Mouse (Mus musculus): ENCODE results near the gene Ap3s2. TPM values are rescaled to one million over a fixed set of nuclear protein-coding genes. Genes with fewer than 3 reads are reported as not detected.

Gene Ap3s2
- total and polyA plus RNA-seq, 3 experiments, result 8.3 to 91.2 (median 18.2) TPM

DNA sequence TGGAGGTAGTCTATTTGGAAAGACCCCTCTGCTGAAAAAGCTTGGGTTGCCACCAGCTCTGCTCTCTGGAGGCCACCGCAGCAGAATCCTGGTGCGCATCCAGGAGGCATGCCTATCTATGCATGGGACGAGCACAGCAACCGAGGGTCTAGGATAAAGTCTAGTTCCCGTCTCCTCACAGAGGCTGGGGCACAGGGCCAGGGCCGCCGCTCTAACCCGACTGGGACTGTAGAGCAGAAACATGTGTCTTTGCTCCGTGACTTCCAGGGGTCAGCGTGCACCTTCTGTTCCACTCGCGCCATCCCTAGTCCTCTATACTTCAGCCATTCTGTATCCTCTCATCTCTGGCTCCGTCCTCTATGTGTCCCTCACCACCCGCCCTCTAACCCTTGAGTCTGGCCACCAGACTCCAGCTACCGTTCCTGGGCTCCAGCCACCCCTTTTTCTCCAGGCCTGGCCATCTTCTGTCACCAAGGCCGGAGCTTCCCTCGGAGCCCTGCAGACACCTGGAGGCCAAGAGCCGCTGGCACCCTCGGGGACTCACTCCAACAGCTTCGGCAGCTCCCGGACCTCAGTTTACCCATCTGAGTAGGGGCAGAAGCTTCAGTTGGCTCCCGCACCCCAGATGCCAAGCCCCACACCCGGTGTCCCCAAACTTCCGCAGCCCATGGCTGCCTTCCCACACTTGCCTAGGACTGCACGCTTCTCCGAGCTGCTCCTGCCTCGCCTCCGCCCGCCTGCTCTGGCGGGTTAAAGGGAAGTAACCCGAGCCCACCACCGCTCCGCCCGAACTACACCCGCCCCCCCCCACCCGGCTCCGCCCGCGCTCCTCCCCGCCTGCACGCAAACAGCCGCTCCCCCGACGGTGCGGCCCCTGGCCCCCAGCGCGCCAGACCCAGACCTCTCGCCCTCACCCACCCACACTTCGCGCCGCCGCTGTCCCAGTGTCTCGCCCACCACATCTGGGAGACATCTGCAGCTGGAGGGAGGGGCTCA, 72.7 kb downstream of the Ap3s2 start:
- H3K9ac ChIP-seq (ENCODE audit: control insufficient read depth, low read depth, low read length, poor library complexity, severe bottlenecking), result peak overlapping the region; percentile 79
- no peaks in the 10 kb centered on the region for H3K27me3 ChIP-seq (ENCODE audit: control insufficient read depth in 1 of 2, insufficient read depth in 2 of 2, low read length in 2 of 2)
- no peaks in the 10 kb centered on the region; the same call in 1 of the 2 replicates for H3K79me2 ChIP-seq (ENCODE audit: control insufficient read depth, insufficient read depth, low read length, poor library complexity)
- H3K4me1 ChIP-seq (ENCODE audit: control insufficient read depth in 1 of 2, insufficient read depth in 2 of 2, low read length in 2 of 2), result peaks cover 0 to 16% of the 10 kb centered on the region in 2 experiments; a peak in 2 of 4 replicates
- peak overlapping the region; percentile 51 for H3K27ac ChIP-seq (ENCODE audit: control insufficient read depth, low read depth, low read length)
- TF ChIP-seq MAZ (IDR thresholded peaks at IDR 0.05; ENCODE audit: low read depth, low read length), result peak; percentile 37; the same call in 1 of the 2 replicates
- TF ChIP-seq TBP (IDR thresholded peaks at IDR 0.05; ENCODE audit: low read depth, low read length), result 0 out of 2 replicates have a peak, but pooled peaks have one; percentile 19
- TF ChIP-seq SMC3 (IDR thresholded peaks at IDR 0.05; ENCODE audit: low read depth, low read length), result no peak
- 0 out of 2 replicates have a peak, but pooled peaks have one; percentile 16 for TF ChIP-seq ELF1 (IDR thresholded peaks at IDR 0.05; ENCODE audit: low read depth, low read length)
- TF ChIP-seq POLR2A (IDR thresholded peaks at IDR 0.05; ENCODE audit: control insufficient read depth in 1 of 2, insufficient read depth in 1 of 2, low read depth in 1 of 2, low read length in 2 of 2, poor library complexity in 1 of 2), result peak; percentile 49 to 80; a peak in 3 of 4 replicates
- peak; percentile 48; the same call in 1 of the 2 replicates for TF ChIP-seq NELFE (IDR thresholded peaks at IDR 0.05; ENCODE audit: low read depth, low read length)
- TF ChIP-seq TAL1 (IDR thresholded peaks at IDR 0.05; ENCODE audit: low read length), result no peak
- no peaks in the 10 kb centered on the region for H3K9me3 ChIP-seq (replicated peaks; ENCODE audit: insufficient read depth, low read length)
- peak; percentile 86 for DNase-seq (ENCODE audit: low read depth, low spot score)
- no peaks in the 10 kb centered on the region; a peak in 1 of 4 replicates for H3K36me3 ChIP-seq (ENCODE audit: control insufficient read depth in 1 of 2, insufficient read depth in 2 of 2, low read length in 2 of 2)
- peak overlapping the region; percentile 77 to 79 for H3K4me3 ChIP-seq (ENCODE audit: control insufficient read depth in 1 of 2, insufficient read depth in 1 of 2, low read depth in 2 of 2, low read length in 2 of 2)

DNA sequence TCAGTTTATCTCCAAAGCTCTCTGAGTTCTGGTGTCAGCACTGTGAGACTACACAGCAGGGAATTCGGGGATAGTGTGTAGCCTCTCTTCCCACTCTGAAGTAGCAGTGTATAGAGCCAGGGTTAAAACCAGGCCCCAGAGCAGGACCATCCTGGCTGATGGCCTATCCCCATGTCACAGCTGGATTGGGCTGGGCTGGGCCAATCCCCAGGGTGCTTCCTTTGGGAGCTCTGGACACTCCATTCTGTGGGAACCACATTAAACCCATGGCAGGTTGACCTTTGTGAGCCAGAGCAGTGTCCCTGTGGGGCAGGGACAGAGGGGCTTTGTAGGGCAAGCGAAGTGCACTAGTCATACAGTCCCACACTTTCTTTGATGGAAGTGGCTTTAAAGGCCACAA, 74.1 kb downstream of the Ap3s2 start:
- no peaks in the 10 kb centered on the region for H3K9me3 ChIP-seq (replicated peaks; ENCODE audit: insufficient read depth, low read length)
- no peak for TF ChIP-seq CHD1 (IDR thresholded peaks at IDR 0.05; ENCODE audit: low read depth, low read length)
- TF ChIP-seq KAT2A (conservative IDR thresholded peaks at IDR 0.05; ENCODE audit: low read depth, low read length), result no peak
- no peak for TF ChIP-seq HCFC1 (IDR thresholded peaks at IDR 0.05; ENCODE audit: low read depth, low read length)
- no peak for TF ChIP-seq ZC3H11A (IDR thresholded peaks at IDR 0.05; ENCODE audit: low read depth, low read length)
- no peak for TF ChIP-seq MAX (IDR thresholded peaks at IDR 0.05; ENCODE audit: low read length)
- no peak for TF ChIP-seq MYB (IDR thresholded peaks at IDR 0.05; ENCODE audit: low read depth, low read length)
- TF ChIP-seq RCOR1 (IDR thresholded peaks at IDR 0.05; ENCODE audit: low read depth, low read length), result no peak
- TF ChIP-seq MAFK (IDR thresholded peaks at IDR 0.05; ENCODE audit: borderline replicate concordance, low read depth, low read length), result no peak
- TF ChIP-seq TBP (IDR thresholded peaks at IDR 0.05; ENCODE audit: low read depth, low read length), result no peak
- TF ChIP-seq GABPA (IDR thresholded peaks at IDR 0.05; ENCODE audit: low read depth, low read length), result no peak
- TF ChIP-seq EP300 (IDR thresholded peaks at IDR 0.05; ENCODE audit: low read depth in 1 of 2, low read length in 2 of 2), result no peak
- TF ChIP-seq GATA1 (IDR thresholded peaks at IDR 0.05; ENCODE audit: low read depth, low read length), result no peak
- no peak for TF ChIP-seq MYC (IDR thresholded peaks at IDR 0.05; ENCODE audit: low read depth, low read length)
- TF ChIP-seq ETS1 (IDR thresholded peaks at IDR 0.05; ENCODE audit: low read depth, low read length), result no peak
- no peak for TF ChIP-seq TCF12 (IDR thresholded peaks at IDR 0.05; ENCODE audit: low read depth, low read length)
- TF ChIP-seq MAZ (IDR thresholded peaks at IDR 0.05; ENCODE audit: low read depth, low read length), result no peak
- no peak overlapping the region for H3K9ac ChIP-seq (ENCODE audit: control insufficient read depth, low read depth, low read length, poor library complexity, severe bottlenecking)
- H3K4me1 ChIP-seq (ENCODE audit: control insufficient read depth in 1 of 2, insufficient read depth in 2 of 2, low read length in 2 of 2), result peaks cover 0 to 13% of the 10 kb centered on the region in 2 experiments; a peak in 2 of 4 replicates
- no peaks in the 10 kb centered on the region; a peak in 1 of 4 replicates for H3K36me3 ChIP-seq (ENCODE audit: control insufficient read depth in 1 of 2, insufficient read depth in 2 of 2, low read length in 2 of 2)
- no peaks in the 10 kb centered on the region; the same call in 1 of the 2 replicates for H3K79me2 ChIP-seq (ENCODE audit: control insufficient read depth, insufficient read depth, low read length, poor library complexity)
- DNase-seq (ENCODE audit: low read depth, low spot score), result no peak
- H3K27ac ChIP-seq (ENCODE audit: control insufficient read depth, low read depth, low read length), result no peak overlapping the region
- H3K4me3 ChIP-seq (ENCODE audit: control insufficient read depth in 1 of 2, insufficient read depth in 1 of 2, low read depth in 2 of 2, low read length in 2 of 2), result no peak overlapping the region
- H3K27me3 ChIP-seq (ENCODE audit: control insufficient read depth in 1 of 2, insufficient read depth in 2 of 2, low read length in 2 of 2), result no peaks in the 10 kb centered on the region

Data from MEL (cell line).